Mouse (Mus musculus): ENCODE results near the gene Gm5089. TPM values are rescaled to one million over a fixed set of nuclear protein-coding genes. Genes with fewer than 3 reads are reported as not detected.

Gene Gm5089
- not detected for polyA plus RNA-seq (2014; fragmentation: Illumina TruSeq; extraction: RNeasy Lipid Tissue Mini Kit (QIAGEN cat#74804); ENCODE audit: low read depth, low replicate concordance)

DNA sequence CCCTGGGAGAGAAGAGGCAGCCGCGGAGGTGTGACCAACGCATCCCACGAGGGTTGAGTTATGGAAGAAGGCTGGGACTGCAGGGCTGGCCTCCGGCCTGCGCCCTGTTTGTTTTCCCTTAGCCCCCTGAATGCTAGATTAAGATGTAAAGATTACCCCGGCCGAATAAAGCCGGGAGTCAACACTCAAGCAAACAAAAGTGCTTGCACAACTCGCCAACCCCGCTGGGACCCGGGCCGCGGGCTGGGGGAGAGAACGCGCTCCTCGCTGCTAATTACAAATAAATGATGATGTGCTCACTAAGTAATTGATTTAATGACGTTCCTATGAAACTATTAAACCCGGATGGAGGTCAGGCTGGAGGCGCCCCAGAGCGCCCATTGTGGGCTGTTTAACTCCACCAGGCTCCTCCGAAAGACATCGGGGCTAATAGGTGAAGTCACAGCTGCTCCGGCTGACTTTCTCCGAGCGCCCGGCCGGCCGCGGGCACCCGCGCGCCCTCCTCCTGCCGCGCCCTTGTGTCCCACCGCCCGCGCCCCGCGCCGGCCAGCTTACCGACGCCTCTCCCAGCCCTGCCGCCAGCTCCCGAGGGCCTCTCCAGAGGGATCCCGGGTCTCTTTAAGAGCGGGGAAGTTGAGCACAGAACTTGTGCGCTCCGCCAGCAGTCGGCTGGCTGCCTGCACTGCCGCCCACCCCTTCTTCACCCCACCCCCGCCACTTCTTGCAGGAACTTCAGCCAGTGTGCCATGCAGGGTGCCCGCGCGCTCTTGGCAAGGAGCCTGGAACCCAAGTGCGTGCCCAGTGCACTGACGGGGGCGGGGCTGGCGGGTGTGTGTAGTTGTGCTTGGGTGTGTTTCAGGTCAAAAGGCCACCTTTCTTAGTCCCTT is at the start of gene Gm5089:
Gm5089 (minus strand) TSS at position 620 of the 887 bp plus-strand sequence.

DNA sequence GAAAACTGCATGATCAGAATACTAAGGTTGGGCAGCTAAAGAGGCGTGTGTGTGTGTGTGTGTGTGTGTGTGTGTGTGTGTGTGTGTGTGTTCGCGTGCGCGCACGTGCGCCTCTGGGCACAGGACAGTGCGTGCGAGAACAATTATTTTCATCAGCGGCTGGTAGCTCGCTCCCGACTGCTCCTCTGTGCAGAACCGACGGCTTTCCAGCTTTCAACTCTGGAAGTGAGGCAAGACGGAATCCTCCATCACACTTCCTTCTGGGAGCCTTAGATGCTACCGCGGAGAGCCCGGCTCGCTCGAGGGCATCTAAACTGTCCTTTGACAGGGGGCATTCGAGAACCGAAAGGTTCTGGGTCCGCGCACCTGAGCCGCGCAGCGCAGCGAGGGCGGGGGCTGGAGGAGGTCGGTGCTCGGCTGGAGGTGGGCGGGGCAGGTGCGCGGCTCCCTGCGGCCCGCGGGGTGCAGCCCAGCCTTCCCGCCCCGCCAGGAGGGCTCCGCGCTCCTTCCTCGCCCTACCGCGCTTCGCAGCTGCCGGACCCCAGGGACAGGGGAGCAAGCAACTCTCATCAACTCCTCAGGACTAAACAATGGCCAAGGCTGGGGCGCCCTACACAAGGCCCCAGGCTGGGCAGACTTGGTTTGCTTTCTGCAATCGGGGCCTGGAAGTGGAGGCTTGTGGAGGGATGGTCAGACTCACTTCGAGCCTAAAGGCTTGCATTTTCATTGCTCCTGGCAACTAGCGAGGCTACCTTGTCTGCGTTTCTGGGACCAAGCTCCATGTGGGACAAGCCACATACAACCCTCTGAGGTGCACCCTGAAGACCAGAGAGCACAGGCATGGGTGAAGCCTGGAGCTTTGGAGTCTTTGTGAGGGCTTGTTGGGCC is 39.8 kb upstream of the Gm5089 start, which contains the start of gene Gm10837:
Gm10837 (plus strand) TSS at position 146 of the 888 bp plus-strand sequence.

DNA sequence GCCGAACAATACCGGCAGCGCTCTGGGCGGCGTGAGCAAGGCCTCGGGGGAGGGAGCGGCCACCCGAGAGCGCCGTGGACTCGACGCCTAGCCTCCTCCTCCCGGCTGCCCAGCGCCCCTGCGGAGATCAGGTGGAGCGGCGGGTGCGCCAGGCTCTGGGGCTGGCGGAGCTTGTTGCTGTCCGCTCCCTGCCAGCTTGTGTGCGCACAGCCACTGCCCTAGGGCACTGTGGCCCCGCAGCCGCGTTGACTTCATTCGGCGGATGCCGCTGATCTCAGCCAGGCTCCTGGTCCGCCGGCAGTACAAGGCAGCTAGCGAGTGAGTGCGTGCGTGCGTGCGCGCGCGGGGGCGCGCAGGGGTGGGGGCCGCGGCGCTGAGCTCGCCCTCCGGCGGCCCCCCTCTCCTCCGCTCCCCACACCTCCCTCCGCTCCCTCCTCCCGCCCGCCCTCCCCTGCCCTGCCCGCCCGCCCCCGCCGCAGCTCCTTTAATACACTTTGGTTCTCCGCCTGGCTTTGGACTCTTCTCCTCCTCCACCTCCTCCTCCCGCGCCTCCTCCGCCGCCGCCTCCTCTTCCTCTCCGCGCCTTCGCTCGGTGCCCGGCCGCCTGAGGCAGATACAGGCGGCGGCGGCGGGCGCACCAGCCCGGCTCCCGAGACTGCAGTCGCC is 24.1 kb upstream of the Gm5089 start, which contains the start of gene Zic2:
Zic2 (plus strand) TSS at position 545 of the 666 bp plus-strand sequence.

DNA sequence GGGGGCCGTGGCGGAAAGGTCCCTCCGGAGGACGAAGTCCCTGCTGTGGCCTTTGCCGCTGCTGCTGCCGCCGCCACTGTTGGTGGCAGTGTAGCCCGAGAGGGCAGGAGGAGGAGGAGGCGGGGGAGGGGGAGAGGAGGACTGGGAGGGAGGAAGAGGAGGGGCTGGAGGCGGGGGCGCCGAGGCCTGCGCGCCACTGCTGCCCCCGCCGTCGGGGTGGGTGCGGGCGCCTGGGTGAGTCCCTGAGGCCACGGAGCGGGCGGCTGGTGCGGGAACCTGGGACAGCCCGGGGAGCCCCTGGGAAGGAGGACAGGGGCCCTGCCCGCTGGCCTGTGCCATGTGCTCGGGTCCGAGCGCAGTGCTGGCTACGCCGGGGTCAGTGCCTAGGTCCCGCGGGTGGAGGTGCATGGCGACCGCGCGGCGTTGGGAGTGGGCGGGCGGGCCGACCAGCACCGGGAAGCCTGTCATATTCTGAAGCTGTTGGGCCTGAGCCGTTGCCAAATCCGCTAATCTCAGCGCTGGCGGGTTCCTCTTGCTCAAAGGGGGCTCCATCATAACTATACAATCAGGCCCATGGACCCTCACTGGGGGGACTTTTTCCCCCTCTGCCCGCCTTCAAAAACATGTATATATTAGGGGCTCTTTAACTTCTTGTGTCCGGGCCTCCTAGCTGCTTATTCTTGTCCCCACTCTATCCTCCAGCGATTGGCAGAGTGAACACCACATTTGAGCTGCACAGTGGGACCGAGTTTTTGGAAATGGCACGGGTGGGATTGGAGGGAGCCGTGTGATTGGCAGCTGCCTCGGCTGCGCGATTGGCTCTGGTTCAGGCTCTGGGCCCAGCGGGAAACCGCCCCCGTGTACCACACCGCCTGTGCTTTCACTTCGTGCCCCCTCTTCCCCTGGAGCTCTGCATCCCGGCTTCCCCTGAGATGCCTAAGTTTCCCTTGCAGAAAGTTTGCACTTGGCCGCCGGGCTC is 14.1 kb upstream of the Gm5089 start, which contains the start of gene Zic5:
Zic5 (minus strand) TSS at position 915 of the 979 bp plus-strand sequence.

Other genes starting within 250 kb of the Gm5089 start
- gene Zic5, start 14.6 kb upstream of the Gm5089 start, polyA plus RNA-seq (2014; fragmentation: Illumina TruSeq; extraction: RNeasy Lipid Tissue Mini Kit (QIAGEN cat#74804); ENCODE audit: low read depth, low replicate concordance): not detected
- not detected for gene Zic2, start 24.3 kb upstream of the Gm5089 start, polyA plus RNA-seq (2014; fragmentation: Illumina TruSeq; extraction: RNeasy Lipid Tissue Mini Kit (QIAGEN cat#74804); ENCODE audit: low read depth, low replicate concordance)
- gene Gm10837, start 39.5 kb upstream of the Gm5089 start, polyA plus RNA-seq (2014; fragmentation: Illumina TruSeq; extraction: RNeasy Lipid Tissue Mini Kit (QIAGEN cat#74804); ENCODE audit: low read depth, low replicate concordance): not detected
- gene Pcca, start 83.2 kb upstream of the Gm5089 start, polyA plus RNA-seq (2014; fragmentation: Illumina TruSeq; extraction: RNeasy Lipid Tissue Mini Kit (QIAGEN cat#74804); ENCODE audit: low read depth, low replicate concordance): 49.6 TPM